Mouse (Mus musculus): Measurements from ENCODE around the gene Gm47841. TPM values are rescaled to one million over a fixed set of nuclear protein-coding genes. Genes with fewer than 3 reads are reported as not detected.
A peak's percentile ranks its signal among the peaks of the same experiment; 100 is the strongest.

Gm47841 gene
- not detected for total RNA-seq (2022)

DNA sequence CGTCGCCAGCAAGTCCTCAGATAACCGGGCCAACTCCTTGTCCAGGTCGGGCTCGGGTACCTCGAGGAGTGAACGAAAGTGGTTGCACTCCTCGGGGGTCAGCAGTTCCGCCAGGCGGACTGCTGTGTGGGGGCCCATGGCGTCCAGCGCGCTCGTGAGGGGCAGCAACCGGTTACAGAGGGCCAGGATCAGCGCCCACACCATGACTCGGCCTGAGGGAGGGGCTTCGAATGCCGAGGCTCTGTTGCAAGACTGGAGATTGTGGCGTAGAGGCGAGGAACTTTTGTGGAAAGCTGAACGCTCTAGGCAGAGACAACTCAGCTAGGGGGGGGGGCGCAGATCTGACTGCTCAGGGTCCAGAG lies at the start of gene Gm47841:
Gm47841 (minus strand) TSS at position 204 of the 362 bp plus-strand sequence.
- DNase-seq (ENCODE audit: low spot score in 2 of 2), result no peak

DNA sequence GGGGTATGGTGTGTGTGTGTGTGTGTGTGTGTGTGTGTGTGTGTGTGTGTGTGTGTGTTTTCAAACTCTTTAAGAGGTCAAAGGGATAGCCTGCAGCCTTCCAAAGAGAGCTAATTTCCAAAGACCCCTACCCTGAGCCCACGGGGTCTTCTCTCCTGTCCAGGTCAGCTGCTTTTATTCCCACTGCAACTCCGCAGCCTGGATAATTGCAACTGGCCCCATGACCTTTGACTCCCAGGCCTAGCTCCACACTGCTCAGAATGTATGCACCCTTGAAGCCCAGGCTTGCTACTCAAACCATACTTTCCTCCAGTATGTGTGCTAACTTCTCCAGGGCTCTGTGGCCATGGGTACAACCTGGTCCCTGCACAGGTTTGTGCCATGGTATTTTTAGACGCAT lies 48.2 kb upstream of the Gm47841 start:
- no peak for DNase-seq (ENCODE audit: low spot score in 2 of 2)

DNA sequence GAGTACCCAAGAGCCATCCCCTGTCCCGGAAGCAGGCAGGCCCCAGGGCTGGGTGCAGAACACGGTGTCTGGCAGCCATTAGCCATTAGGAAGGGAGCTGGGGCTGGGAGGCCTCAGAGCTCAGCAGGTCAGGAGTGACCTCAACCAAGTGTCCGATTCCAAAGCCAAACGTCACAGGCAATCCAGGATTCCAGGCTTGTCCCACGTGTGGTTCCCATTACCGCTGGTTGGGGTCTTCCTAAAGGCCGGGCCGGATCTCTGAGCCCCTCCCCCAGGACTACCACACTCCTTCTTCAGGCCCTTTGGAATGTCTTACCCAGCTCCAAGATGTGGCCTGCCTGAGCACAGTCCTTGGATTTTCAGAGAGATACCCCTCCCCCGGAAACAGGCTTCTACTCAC lies 47.8 kb upstream of the Gm47841 start:
- no peak for DNase-seq (ENCODE audit: low spot score in 2 of 2)

DNA sequence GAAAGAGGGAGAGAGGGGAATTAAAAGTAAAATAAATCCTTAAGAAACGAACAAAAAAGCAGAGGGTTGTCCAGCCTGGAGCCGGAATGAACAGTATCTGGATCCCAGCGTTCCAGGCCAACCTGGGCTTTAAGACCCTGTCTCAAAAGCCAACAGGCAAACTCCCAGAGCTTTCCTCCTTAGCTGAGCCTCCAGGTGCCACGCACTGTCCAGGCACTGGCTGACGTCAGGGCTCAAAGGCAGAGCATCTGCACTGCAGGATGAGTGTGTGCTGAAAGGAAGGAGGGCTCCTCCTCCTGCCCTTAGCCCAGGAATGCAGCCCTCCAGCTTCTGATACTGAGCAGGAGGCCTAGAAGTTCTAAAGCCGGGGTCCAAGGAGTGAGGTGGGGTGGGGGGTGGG lies 46.8 kb upstream of the Gm47841 start:
- no peak for DNase-seq (ENCODE audit: low spot score in 2 of 2)

DNA sequence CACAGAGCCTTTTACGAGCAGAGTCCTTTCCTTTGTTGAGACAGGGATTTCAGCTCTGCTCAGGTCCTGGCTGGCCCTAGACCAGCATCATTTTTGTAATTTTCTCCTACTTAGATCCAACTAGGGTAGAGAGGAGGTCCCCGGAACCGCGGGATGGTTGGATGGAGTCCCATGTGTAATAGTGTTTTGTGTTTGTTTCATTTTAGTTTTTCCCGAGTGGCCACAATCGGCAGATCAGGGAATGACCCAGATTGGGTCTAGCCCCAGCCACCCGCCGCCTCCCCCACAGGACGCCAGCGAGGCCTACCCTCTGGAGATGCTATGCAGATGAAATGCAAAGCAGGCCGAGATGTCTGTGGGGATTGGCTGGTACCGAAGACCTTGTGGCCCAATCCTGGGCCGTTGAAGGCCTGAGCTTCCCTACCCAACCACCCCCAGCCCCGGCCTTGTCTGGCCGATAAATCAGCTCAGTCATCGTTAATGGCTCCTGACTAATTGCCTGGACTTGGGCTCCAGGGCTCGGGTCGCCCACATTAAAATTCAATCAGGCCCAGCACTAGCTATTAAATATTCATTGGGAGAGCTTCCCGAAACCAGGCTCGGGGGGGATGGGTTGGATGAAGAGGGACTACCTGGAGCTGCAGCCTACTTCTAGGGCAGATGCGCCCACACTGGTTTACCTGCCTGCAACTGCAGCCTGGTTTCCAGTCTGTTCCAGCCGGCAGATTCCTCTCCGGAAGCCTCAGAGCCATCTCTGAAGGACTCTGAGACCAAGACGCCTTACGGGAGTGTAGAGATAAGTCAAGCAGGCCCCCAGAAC lies 45.8 kb upstream of the Gm47841 start:
- DNase-seq (ENCODE audit: low spot score in 2 of 2), result no peak

DNA sequence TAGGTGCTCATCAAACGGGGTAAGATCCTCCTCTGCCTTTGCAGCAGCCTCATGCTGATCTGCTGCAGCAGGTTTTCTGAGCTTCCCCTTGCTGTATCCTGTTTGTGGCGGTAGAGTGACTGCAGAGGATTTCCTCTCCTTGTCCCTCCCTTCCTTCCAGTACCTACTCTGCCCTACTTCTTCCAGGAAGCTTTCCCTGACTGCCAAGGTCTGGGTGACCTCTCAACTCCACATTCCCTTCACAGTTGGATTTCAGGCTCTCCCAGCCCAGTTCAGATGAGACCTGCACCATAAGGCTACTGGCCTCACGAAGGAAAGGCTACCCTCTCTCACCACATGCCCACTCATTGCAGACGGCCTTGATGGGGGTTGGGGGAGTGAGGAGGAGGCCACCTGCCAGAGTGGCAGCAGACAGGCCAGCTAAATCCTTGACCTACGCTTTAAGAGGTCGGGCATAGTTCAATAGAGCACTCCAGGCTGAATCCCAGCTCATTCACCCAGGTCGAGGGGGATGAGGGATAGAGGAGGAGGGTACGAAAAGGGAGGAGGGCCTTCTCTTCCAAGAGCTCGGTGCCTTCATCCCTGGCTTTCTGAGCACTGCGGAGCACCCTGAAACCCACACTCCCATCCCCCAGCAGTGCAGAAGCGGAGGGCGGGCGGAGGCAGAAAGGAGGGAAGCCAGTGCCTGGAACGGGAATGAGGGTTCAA lies 45.1 kb upstream of the Gm47841 start:
- no peak for DNase-seq (ENCODE audit: low spot score in 2 of 2)

DNA sequence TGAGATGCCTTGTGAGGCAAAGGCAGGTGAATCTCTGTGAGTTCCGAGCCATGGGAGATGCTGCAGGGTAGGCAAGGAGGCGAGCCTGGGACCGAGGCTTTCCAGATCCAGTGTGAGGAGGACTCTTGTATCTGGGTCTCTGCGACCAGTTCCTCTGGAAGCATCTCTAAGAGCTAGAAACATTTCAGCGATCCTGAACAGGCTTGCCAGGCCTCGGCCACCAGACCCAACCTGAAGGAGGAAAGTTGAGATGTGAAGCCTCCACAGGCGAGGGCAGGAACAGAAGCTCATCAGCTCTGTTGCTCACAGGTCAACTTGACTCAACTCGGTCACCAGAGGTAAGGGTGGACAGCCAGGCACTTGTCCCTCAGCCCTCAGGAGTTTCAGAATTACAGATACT lies 44.4 kb upstream of the Gm47841 start:
- no peak for DNase-seq (ENCODE audit: low spot score in 2 of 2)

DNA sequence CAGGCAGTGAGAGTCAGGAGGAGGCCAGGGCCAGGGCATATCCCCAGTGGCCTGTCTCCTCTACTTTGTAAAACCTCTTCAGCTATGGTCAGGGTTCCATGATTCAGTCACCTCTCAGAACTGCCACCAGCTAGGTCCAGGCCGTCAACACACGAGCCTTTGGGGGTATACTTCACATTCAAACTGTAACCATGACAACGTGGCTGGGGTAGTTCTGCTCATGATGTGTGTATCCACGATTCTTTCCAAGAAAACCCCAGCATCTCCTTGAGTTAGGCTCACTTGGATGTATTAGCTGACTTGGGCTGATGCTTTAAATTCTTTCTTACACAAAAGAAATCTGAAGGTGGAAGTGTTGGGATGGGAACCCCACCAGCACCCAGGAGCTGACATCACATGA lies 41.1 kb upstream of the Gm47841 start:
- DNase-seq (ENCODE audit: low spot score in 2 of 2), result no peak

DNA sequence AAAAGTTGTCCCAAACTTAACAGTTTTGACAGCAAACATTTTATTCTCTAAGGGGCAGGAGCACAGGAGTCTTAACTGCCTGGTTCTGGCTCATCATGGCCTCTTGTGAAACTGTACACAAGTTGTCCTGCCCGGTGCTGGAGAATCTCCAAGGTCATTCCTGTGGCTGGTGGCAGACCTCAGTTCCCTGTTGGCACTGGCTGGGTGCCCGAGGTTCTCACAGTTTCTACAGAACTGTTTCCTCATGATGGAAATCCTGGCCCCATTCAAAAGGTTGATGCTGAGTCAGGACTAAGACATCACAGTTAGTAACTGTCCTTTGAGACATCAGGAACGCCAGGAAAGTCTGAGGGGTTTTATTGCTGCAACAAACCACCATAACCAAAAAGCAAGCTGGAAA lies 39.8 kb upstream of the Gm47841 start:
- DNase-seq (ENCODE audit: low spot score in 2 of 2), result peak; percentile 52 to 71

DNA sequence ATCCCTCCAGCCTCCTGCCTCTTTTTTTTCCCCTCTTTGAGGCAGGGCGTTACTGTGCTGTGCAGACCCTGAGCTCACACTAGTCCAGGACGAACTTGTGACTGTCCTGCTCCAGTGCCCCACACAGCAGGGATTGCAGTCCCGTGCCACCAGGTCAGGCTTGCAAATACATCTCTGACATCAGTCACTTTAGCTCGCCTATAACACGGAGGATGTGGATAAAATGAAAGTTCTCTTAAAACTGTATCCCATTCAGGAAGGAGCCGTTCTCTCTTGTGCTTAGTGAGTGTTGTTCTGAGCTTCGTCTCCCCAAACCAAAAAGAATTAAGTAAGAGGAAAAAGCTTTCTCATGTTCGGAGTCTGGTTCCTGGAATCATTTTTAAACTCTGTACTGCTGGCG lies 39.3 kb upstream of the Gm47841 start:
- DNase-seq (ENCODE audit: low spot score in 2 of 2), result no peak

DNA sequence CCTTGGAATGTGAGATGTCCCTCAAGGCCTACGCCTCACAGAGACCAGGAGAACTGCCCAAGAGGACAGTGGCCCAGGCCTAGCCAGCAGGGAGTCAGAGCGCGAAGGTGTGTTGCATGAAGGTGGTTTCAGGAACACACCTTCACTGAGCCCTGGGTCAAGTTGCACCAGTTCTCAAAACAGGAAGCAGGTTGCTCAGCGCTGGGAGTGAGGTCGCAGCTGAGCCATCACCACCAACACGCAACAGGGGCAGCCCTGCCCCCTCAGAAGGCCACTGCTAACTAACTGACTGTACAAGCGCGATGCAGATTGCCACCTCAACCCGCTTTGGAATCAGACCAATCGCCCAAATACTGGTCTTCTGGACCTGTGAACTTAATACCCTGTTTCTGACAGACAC lies 37.3 kb upstream of the Gm47841 start:
- DNase-seq (ENCODE audit: low spot score in 2 of 2), result no peak

DNA sequence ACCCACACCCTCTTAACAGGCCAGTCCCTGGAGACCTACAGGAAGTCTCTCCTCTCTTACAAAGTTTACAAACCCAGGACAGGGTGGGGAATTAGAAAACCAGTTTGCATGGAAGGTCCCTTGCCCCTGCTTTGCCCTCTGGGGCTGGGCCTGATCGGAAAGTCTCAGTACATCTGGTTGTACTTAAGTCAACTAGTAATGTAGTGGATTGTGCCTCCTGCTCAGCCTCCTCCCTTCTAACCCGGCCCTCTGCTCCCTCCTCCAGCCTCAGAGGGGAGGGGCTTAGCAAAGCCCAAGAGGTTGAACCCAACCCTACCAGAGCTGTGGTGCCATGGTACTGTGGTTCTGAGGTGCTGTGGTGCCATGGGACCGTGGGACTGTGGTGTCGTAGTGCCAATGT lies 35.0 kb upstream of the Gm47841 start:
- DNase-seq (ENCODE audit: low spot score in 2 of 2), result peak in 1 of 2 experiments; percentile 31

DNA sequence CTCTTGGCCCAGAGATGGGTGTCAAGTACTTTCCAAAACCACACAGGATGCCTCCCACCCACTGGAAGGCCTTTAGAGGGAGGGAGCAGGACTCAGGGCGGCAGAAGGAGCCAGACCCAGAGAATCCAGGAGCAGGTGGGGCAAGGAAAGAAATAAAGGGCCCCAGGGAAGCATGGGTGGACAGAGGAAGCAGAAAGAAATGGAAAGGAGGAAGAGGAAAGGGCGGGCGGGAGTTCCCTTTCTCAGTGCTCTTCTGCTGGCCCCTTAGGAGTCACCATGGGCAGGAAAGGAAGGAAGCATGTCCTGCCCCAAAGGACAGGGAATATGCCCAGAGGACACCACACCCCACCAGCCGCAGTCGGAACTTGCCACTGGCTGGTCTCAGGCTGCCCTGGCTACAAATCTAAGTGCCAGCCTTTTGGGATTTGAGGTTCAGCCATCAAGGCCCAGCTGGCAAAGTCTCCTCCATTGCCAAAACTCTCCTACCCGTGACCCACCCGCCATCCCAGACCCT lies 33.9 kb upstream of the Gm47841 start:
- no peak for DNase-seq (ENCODE audit: low spot score in 2 of 2)

DNA sequence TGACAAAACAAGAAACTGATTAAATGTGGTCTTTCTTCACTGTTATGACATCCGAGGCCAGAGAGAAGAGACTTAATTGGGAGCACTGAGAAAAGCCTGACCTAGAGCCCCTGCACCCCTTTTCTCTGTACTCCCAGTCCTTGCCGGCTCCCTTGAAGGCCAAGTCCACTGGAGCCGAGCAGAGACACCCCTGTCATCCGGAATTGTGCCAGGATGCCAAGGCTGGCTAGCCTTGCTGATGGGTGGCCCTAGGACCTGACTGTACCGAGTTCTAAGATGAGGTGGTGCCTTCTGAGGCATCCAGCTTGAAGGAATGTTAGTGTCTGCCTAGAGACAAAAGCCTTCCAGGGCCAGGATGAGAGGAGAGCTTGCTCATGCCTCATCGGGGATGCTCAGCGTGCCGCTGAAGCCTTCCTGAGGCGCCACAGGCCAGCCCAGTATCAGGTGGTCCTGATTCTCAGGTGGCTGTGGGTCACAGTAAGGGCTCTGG lies 32.9 kb upstream of the Gm47841 start:
- DNase-seq (ENCODE audit: low spot score in 2 of 2), result no peak

DNA sequence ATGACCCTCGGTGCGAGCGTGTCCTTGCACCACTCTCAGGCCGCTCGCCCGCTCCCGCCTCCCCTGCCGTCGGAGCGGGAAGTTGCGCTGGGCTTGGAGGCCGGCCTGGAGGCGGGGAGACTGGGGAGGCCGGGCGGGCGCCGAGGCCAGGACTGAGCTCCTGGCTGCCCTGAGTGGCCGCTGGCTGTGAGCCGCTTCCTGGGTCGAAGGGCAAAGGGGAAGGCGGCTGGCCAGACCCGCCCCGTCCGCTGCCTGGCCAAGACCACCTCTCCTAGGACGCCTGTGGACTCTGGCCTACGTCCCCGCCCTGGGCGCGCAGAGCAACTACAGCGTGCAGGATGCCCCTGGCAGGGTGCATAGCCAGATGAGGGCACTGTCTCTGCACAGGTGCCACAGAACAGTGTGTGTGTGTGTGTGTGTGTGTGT lies 31.5 kb upstream of the Gm47841 start:
- peak; percentile 85 to 89 for DNase-seq (ENCODE audit: low spot score in 2 of 2)

DNA sequence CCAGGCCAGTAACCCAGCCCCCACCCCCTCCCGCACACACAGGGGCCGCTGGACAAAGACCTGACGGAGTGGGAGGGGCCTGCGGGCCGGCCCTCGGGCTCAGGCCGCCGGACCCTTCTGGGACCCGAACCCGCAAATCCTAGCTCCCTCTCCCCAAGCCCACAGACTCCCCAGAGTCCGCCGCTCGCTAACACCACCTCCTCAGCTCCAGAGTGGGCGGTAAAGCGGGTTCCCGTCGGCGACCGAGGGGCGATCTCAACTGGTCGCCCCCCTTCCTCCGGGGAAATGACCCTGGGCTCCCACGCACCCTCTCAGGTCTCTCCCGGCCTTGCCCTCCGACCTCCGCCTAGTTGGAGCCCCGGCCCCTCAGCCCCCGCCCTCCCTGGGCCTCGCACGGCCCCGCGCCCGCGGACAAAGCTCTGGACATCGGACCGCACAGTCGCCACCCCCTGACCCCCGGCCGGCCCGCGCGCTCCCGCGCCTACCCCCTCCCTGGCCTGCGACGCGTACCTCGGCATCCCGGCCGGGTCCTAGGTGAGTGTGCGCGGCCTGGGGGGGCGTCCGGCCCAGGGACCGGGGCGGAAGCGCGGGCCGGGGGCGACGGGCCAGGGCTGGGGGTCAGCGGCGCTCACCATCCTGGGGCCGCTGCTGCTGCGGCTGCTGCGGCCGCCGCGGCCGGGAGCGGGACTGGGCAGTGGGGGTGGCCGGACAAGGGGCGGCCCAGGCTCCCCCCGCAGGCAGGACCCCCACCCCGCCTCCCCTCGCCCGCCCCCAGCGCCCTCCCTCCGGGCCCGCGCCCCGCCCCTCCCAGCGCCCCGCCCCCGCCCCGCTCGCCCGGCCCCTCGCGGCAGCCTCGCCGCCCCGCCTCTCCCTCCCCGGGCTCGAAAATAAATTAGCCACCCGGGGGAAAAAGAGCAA lies 30.9 kb upstream of the Gm47841 start, which contains the start of gene Fignl2:
Fignl2 (minus strand) TSS at position 755 of the 918 bp plus-strand sequence.
- no peak for DNase-seq (ENCODE audit: low spot score in 2 of 2)

DNA sequence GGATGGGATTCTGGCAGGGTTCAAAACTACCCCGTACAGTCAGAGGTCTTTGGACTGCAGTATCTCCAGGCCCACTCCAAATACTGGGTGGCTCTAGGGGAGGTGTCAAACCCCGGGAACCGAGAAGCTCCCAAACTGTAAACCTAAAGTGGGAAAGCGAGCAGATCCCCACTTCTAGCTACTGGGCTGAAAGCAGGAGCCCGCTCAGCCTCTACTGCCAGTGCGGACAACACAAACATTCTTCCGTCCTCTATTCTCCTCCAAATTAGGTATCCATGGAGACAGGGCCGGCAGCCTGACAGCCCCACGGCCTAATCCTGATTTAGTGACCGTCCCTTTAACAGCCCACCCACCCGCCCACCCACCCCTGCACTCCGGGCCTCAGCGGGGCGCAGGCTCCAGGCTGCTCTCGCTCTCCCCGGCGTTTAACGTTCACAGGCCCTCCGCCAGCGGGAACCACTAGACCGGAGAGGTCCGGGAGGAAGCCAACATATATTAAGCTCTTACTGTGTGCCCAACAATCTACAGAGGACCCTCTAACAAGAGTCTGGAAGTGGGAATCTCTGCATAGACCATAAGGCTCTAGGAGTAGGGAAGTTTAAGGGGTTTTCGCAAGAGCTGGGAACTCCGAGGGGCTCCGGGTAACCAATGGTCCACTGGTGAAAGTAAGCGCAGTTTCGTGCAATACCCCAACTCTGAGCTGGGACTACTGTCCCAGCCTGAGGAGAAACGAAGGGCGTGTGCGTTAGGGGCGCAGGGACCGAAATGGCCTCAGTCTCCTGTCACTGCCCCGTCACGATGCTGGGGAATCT lies 30.0 kb upstream of the Gm47841 start:
- DNase-seq (ENCODE audit: low spot score in 2 of 2), result no peak

DNA sequence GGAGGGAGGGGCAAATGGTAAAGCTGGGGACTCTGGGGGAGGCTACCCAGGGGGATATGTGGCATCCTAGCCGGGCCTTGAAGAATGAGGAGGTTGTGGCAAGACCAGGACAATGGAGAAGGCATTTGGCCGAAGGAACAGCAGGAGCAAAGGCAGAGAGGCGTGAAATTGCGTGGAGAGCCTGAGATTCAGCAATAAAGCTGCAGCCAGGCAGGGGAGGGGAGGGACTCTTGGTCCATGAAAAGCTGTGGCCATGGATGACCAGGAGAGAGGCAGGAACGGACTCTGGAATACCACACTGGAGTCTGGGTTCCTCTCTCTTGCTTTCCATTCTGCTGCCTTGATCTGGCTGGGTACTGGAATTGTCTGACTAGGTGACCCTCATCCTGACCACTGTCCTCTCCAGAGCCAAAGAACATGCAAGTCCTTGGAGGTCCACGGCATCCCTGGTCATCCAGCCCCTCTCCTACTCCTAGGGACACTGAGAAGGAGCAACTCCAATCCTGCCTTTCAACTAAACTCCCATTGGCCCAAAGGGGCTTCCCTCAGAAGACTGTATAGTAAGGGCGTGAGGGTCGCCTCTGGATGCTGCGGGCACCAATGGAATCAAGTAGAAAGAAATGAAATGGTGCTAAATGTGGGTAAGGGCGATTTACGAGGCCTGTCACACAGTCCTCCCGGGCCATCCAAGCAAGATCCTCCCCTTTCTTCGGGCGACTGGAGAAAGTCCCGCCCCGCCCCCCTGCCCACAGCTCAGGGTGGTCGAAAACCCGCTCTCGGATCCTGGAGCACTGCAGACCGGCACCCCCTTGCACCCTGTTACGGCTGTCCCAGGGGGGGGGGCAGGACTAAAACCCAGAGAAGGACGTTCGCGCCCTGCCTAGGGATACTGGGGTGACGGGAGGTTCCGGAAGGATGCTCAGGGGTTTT lies 29.1 kb upstream of the Gm47841 start:
- DNase-seq (ENCODE audit: low spot score in 2 of 2), result no peak

DNA sequence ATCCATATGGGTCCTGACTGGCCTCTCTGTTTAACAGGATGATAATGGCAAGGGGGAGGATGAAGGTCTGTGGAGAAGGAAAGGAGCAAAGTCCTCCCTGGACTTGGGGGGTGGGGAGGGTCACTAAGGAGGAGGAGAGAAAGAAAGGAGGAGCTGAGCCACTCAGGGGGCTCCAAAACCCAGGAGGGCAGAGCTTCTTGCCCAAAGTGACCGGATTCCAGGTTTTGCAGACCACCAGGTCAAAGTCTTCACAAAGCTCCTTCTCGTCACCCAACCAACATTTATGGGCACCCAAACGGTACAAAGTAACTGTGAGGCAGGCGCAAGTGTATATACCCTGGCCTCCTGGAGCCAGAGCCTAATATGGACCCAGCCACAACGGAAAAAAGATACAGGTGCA lies 28.5 kb upstream of the Gm47841 start:
- DNase-seq (ENCODE audit: low spot score in 2 of 2), result no peak

Data from gastrocnemius, adult 8-10 months (tissue).